Mouse (Mus musculus) left cerebral cortex, adult 9 months (tissue): ENCODE results near the gene Myg1.
"Not testable (repeated sequence)": the region's sequence is repeated elsewhere in the genome, so short reads cannot be mapped to it uniquely, and the experiment has no call there.

ENCODE experiments used
- DNase-seq, 2 experiments: peaks; one replicate each; pipeline ENCODE4 v3.0.0; 2022; ENCODE audit warnings: low spot score in 2 of 2

The Myg1 gene

DNA sequence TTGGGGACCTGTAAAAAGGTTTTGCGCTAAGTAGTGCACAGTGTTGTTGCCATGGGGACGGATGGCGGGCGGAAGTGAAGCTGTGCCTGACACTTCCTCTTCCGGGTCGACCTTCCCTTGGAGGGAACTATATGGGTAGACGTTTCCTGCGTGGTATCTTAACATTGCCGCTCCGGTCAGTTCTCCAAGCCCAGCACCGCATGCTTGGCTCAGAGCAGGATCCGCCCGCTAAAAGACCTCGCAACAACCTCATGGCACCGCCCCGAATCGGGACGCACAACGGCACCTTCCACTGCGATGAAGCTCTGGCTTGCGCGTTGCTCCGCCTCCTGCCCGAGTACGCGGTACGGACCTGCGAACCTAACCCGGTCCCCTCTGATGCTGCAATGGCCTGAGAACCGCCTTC, at the start of gene Myg1:
Gene Myg1 (plus strand): TSS at position 100 of the 406 bp plus-strand sequence.
- peak; percentile 64 to 85 for DNase-seq

- DNase-seq = no peak
Measured at GRCm38 (mm10) chr15:102282463-102283292, 48.8 kb upstream of the Myg1 start.

DNA sequence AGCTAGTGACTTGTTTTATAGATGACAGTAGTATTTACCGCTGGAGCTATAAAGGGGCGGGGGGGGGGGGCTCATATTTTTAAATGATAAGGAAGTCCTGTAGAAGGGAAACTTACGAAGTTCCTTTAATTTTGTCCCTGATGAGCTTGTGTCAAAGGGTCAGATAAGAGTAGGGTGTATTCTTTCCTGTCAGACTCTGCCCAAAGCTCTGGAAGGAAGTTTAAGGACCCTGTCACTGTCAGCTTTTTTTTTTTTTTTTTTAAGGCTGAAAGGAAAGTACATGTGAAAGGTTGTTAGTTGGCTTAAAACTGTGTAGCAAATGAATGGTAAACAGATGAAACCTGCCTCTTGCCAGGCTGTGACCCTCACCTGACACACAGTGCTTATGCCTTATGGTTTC, 47.9 kb upstream of the Myg1 start:
- DNase-seq = no peak

- no peak for DNase-seq
Measured at GRCm38 (mm10) chr15:102287395-102287794, 44.1 kb upstream of the Myg1 start.

DNA sequence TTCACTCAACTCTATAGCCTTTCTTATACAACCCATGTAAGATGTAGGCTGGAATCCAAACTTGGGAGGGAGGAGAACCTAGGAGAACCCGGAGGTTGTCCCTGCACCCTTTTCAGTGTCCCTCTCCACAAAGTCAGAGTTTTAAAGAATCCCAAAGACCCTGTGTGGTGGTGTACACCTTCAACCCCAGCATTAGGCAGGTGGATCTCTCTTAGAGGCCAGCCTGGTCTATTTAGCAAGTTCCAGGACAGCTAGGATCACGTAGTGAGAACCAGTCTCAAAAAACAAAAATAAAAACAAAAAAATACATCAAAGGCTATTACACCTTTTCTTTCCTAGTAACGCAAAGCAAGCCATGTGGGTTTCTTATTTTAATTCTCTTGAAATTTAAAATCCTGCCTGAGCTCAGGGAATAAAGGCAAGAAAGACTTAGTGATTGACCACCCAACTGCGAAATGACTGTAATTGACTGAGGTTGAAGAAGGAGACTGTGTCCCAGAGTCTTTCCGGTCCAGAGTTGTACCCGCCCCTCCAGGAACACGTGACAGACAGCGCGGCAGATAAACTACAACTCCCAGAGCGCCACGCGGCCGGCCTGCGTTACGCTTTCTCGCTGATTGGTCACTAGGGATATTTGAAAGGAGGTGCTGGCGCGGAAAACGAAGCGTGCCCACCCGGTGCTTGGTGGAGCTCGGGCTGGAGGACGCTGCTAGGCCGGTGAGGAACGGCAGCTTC, 35.7 kb upstream of the Myg1 start, which contains the start of gene Espl1:
Gene Espl1 (plus strand): TSS at position 634 of the 735 bp plus-strand sequence.
- DNase-seq = peak; percentile 82 to 93

GRCm38 (mm10) chr15:102296368-102297006, 35.0 kb upstream of the Myg1 start:
- no peak for DNase-seq

DNA sequence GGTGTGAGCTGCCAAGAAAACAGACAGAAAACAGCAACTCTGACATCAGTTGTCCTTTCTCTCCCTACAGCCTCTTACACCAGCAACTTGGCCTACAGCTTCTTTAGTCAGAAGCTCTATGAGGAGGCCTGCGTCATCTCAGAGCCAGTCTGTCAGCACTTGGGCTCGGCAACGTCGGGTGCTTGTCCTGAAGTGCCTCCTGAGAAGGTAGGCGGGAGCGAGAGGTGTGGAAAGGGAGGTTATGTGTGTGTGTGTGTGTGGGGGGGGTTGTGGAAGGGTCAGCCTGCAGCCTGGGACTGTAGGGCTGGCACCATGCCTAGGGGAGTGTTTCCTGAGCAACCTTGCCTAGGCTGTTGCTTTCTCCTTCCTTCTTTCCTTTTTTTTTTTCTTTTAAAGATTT, 29.0 kb upstream of the Myg1 start:
- no peak for DNase-seq

DNA sequence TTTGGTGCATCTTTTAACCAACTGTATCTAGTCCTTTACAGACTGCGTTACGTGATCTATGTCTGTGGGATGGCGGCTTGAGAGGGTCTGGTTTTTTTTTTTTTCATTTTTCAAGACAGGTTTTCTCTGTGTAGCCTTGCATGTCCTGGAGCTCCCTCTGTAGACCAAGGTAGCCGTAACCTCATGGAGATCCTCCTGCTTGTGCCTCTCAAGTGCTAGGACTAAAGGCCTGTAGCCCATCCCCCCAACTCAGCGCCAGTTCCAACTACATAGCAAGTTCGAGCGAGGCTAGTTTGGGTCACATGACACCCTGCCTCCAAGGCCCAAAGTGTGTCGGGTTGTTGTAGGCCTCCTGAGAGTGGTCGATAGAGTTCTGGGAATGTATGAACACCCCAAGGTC, 22.8 kb upstream of the Myg1 start:
- DNase-seq = no peak

DNA sequence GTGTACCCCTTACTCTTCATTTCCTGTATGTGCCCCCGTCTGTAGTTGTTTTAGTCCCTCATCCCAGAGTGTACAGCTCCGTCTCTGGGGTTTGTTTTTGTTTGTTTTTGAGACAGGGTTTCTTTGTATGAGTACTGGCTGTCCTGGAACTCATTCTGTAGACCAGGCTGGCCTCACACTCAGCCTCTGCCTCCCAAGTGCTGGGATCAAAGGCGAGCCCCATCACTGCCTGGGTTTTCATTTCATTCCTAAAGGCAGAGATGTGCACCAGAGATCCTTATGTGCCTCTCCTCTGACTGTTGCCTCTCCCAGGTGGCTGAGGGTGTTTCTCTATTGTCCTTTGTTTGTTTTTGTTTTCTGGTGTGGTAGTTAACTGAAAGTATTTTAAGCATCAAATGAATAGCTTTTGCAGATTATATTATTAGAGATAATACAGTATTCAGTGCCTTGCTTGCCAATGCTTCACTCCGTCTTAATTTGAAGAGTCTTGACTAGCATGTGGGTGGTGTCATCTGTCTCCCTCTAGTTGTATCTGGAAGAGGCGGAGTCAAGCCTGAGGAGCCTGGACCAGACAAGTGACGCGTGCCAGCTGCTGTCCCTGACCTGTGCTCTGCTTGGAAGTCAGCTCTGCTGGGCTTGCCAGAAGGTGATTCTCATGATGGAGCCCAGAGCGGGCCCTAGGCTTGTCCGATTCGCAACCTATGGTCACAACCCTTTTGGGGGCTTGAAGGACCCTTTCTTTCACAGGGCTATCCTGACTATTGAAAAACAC, 21.2 kb upstream of the Myg1 start:
- DNase-seq = no peak

- no peak for DNase-seq
Measured at GRCm38 (mm10) chr15:102311489-102311888, 20.0 kb upstream of the Myg1 start.

DNA sequence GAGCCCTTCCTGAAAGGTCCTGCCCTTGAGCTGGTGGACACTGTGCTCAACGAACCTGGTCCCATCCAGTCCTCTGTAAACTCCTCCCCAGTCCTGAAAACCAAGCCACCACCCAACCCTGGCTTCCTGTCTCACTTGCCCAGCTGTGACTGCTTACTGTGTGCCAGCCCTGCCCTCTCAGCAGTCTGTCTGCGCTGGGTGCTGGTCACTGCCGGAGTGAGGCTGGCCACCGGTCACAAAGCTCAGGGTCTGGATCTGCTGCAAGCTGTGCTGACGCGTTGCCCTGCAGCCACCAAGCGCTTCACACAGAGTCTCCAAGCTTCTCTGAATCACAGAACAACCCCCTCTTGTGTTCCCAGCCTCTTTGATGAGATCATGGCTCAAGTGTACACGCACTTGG, 16.2 kb upstream of the Myg1 start:
- DNase-seq = no peak

DNA sequence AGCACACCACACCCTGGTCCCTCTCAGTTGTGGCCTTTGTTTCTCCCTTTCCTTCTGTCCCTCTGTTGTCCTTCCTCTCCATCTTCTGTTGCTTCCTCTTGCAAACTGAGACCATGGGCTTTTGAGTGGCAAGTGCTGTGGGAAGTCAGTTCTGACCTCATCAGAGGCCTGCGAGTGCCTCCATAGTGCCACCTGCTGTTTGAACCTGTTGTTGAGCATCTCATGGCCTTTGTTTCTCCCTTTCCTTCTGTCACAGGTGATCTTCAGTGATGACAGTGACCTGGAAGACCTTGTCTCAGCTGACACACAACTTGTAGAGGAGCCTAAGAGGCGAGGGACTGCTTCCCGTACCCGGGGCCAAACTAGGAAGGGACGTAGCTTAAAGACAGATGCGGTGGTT, 15.2 kb upstream of the Myg1 start:
- DNase-seq = peak in 1 of 2 experiments; percentile 73

DNA sequence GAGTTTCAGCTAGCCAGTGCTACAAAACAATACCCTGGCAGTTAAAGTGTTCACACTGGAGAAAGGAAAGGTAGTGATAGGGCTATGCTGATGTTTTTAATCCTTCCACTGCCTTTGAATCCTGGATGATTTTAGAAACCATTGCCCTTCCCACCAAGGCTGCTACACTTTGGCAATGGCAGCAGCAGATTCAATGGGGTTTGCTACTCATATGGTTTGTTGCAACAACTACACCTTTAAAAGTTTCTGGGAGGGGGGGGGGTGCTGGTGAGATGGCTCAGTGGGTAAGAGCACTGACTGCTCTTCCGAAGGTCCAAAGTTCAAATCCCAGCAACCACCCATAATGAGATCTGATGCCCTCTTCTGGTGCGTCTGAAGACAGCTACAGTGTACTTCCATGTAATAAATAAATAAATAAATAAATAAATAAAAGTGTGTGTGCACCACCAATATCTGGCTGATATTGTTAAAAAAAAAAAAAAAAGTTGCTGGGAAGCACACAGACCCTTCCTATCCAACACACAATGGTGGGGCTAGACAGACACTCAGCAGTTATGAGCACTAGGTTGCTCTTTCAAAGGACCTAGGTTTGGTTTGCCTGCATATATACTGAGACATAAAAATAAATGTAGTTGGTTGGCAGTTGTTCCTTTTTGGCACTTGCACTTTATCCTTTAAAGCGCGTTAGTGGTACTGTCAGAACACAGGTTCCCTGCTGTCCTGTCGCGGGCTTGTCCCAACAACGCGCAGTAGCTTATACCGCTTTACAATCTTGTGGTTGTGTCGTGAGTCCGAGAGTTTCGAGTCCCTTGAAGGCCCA, 6.6 kb upstream of the Myg1 start:
- no peak for DNase-seq

DNA sequence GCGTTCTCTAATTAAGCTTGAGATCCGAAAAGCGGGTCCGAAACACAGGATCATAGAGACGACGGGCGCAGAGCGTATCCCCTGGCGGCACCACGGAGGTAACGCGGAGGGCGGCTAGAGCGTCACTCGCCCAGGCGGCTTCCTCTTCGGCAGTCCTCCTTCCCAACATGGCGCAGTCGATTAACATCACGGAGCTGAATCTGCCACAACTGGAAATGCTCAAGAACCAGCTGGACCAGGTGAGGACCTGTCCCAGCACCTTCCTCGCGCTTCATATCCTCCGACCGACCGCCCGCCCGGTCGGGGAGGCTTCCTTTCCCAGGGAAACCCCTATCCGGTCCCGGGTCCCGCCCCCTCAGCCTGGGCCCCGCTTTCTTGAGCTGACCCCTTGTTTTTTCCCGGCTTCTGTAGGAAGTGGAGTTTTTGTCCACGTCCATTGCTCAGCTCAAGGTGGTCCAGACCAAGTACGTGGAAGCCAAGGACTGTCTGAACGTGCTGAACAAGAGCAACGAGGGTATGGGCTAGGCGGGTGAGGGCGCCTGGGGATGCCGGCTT, 5.4 kb upstream of the Myg1 start, which contains the start of gene Pfdn5:
Gene Pfdn5 (plus strand): TSS at position 95 of the 555 bp plus-strand sequence.
- peak in 1 of 2 experiments; percentile 85 for DNase-seq

GRCm38 (mm10) chr15:102326892-102327291, 4.6 kb upstream of the Myg1 start:
- DNase-seq = no peak

DNA sequence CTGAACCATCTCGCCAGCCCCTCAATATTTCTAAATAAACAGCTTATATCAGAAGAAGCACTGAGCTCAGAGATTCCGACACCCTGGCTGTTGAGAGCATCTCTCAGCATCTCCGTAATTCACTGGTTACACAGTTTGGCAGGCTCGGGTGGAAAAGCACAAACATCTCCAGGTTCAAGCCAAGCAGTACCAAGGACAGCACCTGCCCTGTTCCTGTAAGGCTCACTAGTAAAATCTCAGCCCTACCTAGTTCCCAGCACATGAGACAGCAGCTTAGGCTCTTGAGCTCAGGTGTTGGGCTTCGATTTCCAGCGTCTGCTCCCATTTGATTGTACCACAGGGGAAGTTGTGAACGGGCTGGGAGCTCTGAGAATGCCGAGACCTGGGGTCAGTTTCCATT, 3.7 kb downstream of the Myg1 start:
- DNase-seq = no peak

DNA sequence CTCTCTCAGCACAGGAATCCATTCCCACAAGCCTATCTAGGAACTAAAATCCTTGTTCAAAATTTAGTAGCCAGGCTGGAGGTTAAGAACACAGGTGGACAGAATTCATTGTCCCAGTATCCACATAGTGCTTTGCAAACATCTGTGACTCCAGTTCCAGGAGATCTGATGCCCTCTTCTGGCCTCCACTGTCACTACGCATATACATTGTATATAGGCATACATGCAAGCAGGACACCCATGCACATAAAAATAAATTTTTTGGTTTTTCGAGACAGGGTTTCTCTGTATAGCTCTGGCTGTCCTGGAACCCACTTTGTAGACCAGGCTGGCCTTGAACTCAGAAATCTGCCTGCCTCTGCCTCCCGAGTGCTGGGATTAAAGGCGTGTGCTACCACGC, 4.4 kb downstream of the Myg1 start:
- not testable (repeated sequence) for DNase-seq

GRCm38 (mm10) chr15:102336946-102337345, 5.4 kb downstream of the Myg1 start:
- DNase-seq = no peak

GRCm38 (mm10) chr15:102339612-102340011, 8.1 kb downstream of the Myg1 start:
- DNase-seq = no peak

- DNase-seq = peak in 1 of 2 experiments; percentile 48
Measured at GRCm38 (mm10) chr15:102341580-102341979, 10.1 kb downstream of the Myg1 start.
